In genomic region chr12:8498148-8498571, GRCm38 (mm10) we compare ENCODE assay signal across 8 mouse cellular contexts. TPM values are rescaled to one million over a fixed set of nuclear protein-coding genes. Genes with fewer than 3 reads are reported as not detected.
DNase-seq lines count a peak whose midpoint lies in the region; ATAC-seq and TF ChIP-seq lines count a peak whose summit lies in the region.

No protein-coding gene starts in this region.

- peaks cover 23% of the 10 kb centered on the region for H3K4me1 ChIP-seq in heart, embryonic 11.5 days (ENCODE audit: control insufficient read depth, insufficient read depth, low read length)
- peaks cover 7% of the 10 kb centered on the region for H3K4me1 ChIP-seq in kidney, postnatal 0 days (replicated peaks; ENCODE audit: insufficient read depth, low read length)
- H3K4me1 ChIP-seq in midbrain, embryonic 13.5 days (replicated peaks): peaks cover 35% of the 10 kb centered on the region

- H3K4me2 ChIP-seq in heart, embryonic 11.5 days: peak overlapping the region; percentile 78
- peak overlapping the region; percentile 83 for H3K4me2 ChIP-seq in kidney, postnatal 0 days (ENCODE audit: low read length)
- peak overlapping the region; percentile 72 for H3K4me2 ChIP-seq in midbrain, embryonic 13.5 days (replicated peaks)

- peak; percentile 32 to 53 for DNase-seq in left cerebral cortex, adult 8-10 months (ENCODE audit: low spot score in 2 of 2)
- no peak for DNase-seq in left cerebral cortex, adult 18-20 months (ENCODE audit: low spot score in 2 of 2)
- peak; percentile 62 for DNase-seq in cerebellum, adult 11-12 months
- peak; percentile 35 for DNase-seq in kidney, postnatal 0 days (ENCODE audit: low spot score)
- no peak for DNase-seq in MN1 (ENCODE audit: low spot score)
- no peak for DNase-seq in urinary bladder, postnatal 36 days (ENCODE audit: low spot score in 2 of 2)

- no peak for TF ChIP-seq CTCF in kidney, postnatal 0 days (IDR thresholded peaks at IDR 0.05; ENCODE audit: low read depth)

- H3K36me3 ChIP-seq in heart, embryonic 11.5 days (ENCODE audit: control insufficient read depth, insufficient read depth, low read length): no peaks in the 10 kb centered on the region
- H3K36me3 ChIP-seq in kidney, postnatal 0 days (ENCODE audit: insufficient read depth, low read length): no peaks in the 10 kb centered on the region
- H3K36me3 ChIP-seq in midbrain, embryonic 13.5 days: no peaks in the 10 kb centered on the region

- WGBS in heart, embryonic 11.5 days (ENCODE audit: insufficient replicate concordance): 21% methylated on average over 8 of the region's 8 CpGs
- 20% methylated on average over 8 of the region's 8 CpGs for WGBS in kidney, postnatal 0 days
- 5% methylated on average over 8 of the region's 8 CpGs for WGBS in midbrain, embryonic 13.5 days

- H3K9ac ChIP-seq in heart, embryonic 11.5 days (ENCODE audit: low read depth, low read length): peak overlapping the region; percentile 99
- peak overlapping the region; percentile 94 for H3K9ac ChIP-seq in kidney, postnatal 0 days (ENCODE audit: low read depth, low read length)
- peak overlapping the region; percentile 100 for H3K9ac ChIP-seq in midbrain, embryonic 13.5 days (replicated peaks)

- peak overlapping the region; percentile 100 for H3K27ac ChIP-seq in heart, embryonic 11.5 days (ENCODE audit: low read depth, low read length)
- peak overlapping the region; percentile 99 for H3K27ac ChIP-seq in kidney, postnatal 0 days
- H3K27ac ChIP-seq in midbrain, embryonic 13.5 days: peak overlapping the region; percentile 100

- H3K4me3 ChIP-seq in heart, embryonic 11.5 days (ENCODE audit: low read depth, low read length): peak overlapping the region; percentile 91
- H3K4me3 ChIP-seq in kidney, postnatal 0 days (replicated peaks; ENCODE audit: low read depth, low read length): peak overlapping the region; percentile 78
- H3K4me3 ChIP-seq in midbrain, embryonic 13.5 days (replicated peaks): peak overlapping the region; percentile 92

- no peaks in the 10 kb centered on the region for H3K27me3 ChIP-seq in heart, embryonic 11.5 days (ENCODE audit: control insufficient read depth, insufficient read depth, low read length)
- H3K27me3 ChIP-seq in kidney, postnatal 0 days (ENCODE audit: insufficient read depth, low read length): no peaks in the 10 kb centered on the region
- H3K27me3 ChIP-seq in midbrain, embryonic 13.5 days: no peaks in the 10 kb centered on the region

- no peaks in the 10 kb centered on the region for H3K9me3 ChIP-seq in heart, embryonic 11.5 days (replicated peaks; ENCODE audit: control insufficient read depth, low read length)
- H3K9me3 ChIP-seq in kidney, postnatal 0 days (replicated peaks; ENCODE audit: low read length): no peaks in the 10 kb centered on the region
- H3K9me3 ChIP-seq in midbrain, embryonic 13.5 days: no peaks in the 10 kb centered on the region

- ATAC-seq in heart, embryonic 11.5 days (replicated peaks; ENCODE audit: insufficient number of reproducible peaks, low FRiP score, low TSS enrichment): no peak
- ATAC-seq in kidney, postnatal 0 days (replicated peaks; ENCODE audit: low FRiP score, low read depth): no peak
- no peak for ATAC-seq in midbrain, embryonic 13.5 days

RNA-seq across cellular contexts. Expression of gene Rhob, which starts 1.6 kb away (rescaled TPM):
- 100 to 1,000 TPM; 261 to 308 (median 282) TPM for total RNA-seq in left cerebral cortex, adult 8-10 months (2022)
- total RNA-seq in left cerebral cortex, adult 18-20 months (2021): 100 to 1,000 TPM; 250 TPM
- polyA plus RNA-seq in heart, embryonic 11.5 days (2014; fragmentation: Nextera tagmentation; extraction: Ambion mirVana): 54.8 and 57.2 TPM in 2 replicates
- polyA plus RNA-seq in kidney, postnatal 0 days (2015; fragmentation: Nextera tagmentation; extraction: Ambion mirVana): 48.3 and 53.6 TPM in 2 replicates
- 55.1 and 67.8 TPM in 2 replicates for polyA plus RNA-seq in midbrain, embryonic 13.5 days (2015; fragmentation: Nextera tagmentation; extraction: Ambion mirVana)

Comparison
In these comparisons a context has a peak if more than half of its experiments do, and no peak if none do; other contexts are left out.
1. DNase-seq: peak in left cerebral cortex, adult 8-10 months (2 of 2), cerebellum, adult 11-12 months (single experiment) and kidney, postnatal 0 days (single experiment); none in left cerebral cortex, adult 18-20 months (0 of 2), MN1 (single experiment) and urinary bladder, postnatal 36 days (0 of 2).
2. Peak in every context shown above with its lines, with median percentiles within 50 percentile points of each other: H3K27ac ChIP-seq, H3K4me2 ChIP-seq, H3K4me3 ChIP-seq and H3K9ac ChIP-seq.